Mouse (Mus musculus): Measurements from ENCODE around the gene Rai2. TPM values are rescaled to one million over a fixed set of nuclear protein-coding genes. Genes with fewer than 3 reads are reported as not detected.
"Not testable (repeated sequence)": the region's sequence is repeated elsewhere in the genome, so short reads cannot be mapped to it uniquely, and the experiment has no call there.

The Rai2 gene
- polyA plus RNA-seq, 1 experiment from 2014 or later: 2.4 TPM

DNA sequence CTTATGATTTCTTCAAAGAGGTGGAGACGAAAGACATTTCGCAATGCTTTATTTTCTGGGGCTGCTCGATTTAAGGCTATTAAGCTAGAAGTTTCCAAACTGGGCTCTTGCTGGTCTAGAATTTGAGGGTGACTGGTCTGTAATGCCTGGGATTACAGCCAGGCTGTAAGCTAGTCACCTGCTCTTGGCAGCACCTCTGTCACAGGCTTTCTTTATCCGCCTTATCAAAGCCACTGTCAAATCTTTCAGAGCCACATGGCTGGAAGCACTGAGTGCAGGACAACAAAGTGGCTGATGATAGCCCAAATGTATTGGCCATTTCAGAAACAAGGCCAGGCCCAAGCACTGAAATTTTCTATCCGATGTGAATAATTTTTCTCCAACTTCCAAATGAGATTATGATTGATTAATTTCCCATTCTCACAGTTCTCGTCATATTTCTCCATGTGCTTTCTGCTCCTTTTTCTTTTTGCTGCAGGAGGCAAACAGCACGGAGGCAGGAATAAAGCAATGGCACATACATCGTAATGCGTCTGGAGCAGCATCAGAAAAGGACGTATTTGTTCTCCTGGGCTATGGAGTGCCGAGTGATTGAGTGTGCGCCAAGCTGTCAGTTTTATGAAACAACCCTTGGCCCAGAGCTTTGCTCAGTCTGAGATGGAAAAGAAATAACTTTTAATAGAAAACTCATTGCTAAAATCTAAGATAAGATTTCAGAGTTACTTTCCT, 16.9 kb downstream of the Rai2 start:
- Histone ChIP-seq H3K9ac (no peak overlapping the region), H3K27me3 (peaks cover 20% of the 10 kb centered on the region), H3K4me2 (no peak overlapping the region), H3K4me3 (no peak overlapping the region), H3K27ac (no peak overlapping the region), H3K9me3 (no peaks in the 10 kb centered on the region), H3K4me1 (0 out of 2 replicates have a peak, but pooled peaks cover 4% of the 10 kb centered on the region), H3K36me3 (no peaks in the 10 kb centered on the region)
- peak; percentile 69; the same call in 1 of the 2 replicates for ATAC-seq (ENCODE audit: borderline replicate concordance, extremely low read depth, low FRiP score, low TSS enrichment)
- 52% methylated on average over 12 of the region's 12 CpGs for WGBS

DNA sequence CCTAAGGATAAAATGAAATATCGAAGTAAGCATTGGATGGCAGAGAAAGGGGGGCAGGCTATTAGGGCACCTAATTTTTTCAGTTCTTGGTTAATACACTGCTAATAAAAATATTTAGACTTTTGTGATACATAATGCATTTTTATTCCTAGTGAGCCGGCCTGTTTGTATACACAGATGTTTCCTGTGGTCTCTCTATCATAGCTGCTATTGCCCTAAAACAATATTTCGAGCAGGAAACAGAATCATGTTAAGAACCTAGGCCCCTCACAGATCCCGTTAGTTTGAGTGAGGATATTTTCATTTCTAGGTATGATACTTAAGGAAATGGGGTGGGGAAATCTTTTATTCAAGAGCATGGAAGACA, 17.4 kb downstream of the Rai2 start:
- H3K9ac ChIP-seq: no peak overlapping the region
- H3K9me3 ChIP-seq: no peaks in the 10 kb centered on the region
- peaks cover 23% of the 10 kb centered on the region for H3K27me3 ChIP-seq
- no peak overlapping the region for H3K4me3 ChIP-seq
- H3K36me3 ChIP-seq: no peaks in the 10 kb centered on the region
- no peak for ATAC-seq (ENCODE audit: borderline replicate concordance, extremely low read depth, low FRiP score, low TSS enrichment)
- 33% methylated on average over 4 of the region's 4 CpGs for WGBS
- peak overlapping the region; percentile 8; the same call in 1 of the 2 replicates for H3K4me2 ChIP-seq
- no peak overlapping the region for H3K27ac ChIP-seq
- 0 out of 2 replicates have a peak, but pooled peaks cover 4% of the 10 kb centered on the region for H3K4me1 ChIP-seq

DNA sequence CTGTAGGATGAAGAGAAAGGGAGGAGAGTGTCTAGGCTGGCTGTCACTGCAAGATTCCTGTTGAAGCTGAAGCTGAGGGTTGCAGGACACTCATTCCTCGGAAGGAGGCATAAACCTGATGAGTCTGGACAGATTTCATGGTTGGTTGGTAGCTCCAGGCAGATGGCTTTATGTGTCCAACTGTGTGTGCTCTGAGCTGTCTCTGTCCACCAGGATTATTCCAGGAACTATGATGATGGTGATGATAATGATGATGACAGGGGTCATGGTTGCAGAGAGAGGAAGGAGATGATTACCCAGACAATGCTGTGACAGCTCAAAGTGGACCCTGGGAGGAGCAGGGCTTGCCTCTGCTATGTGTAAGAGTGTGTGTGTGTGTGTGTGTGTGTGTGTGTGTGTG, 22.5 kb downstream of the Rai2 start:
- Histone ChIP-seq H3K27me3 (peaks cover 27% of the 10 kb centered on the region; the same call in 1 of the 2 replicates), H3K36me3 (no peaks in the 10 kb centered on the region), H3K9ac (no peak overlapping the region), H3K4me3 (no peak overlapping the region), H3K4me1 (0 out of 2 replicates have a peak, but pooled peaks cover 4% of the 10 kb centered on the region), H3K27ac (no peak overlapping the region), H3K4me2 (no peak overlapping the region), H3K9me3 (no peaks in the 10 kb centered on the region)
- no peak for ATAC-seq (ENCODE audit: borderline replicate concordance, extremely low read depth, low FRiP score, low TSS enrichment)
- WGBS: 67% methylated on average over 1 of the region's 1 CpGs

DNA sequence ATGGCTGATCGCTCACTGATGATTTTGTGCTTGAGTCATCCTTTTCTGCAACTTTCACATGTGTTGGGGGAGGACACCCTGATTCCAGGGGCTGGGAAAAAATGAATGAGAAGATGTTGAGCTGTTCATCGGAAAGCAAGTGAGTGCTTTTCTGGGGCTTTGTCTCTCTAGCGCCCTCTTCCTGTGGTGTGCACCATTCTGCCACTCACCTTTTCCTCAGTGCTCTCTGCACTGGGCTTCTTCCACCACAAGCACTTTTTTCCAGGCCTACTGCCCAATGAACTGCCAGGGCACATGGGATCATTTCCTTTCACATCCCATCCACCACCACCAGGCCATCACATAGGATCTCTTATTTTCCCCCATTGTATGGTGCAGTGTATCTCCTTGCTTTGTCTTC, 26.2 kb downstream of the Rai2 start:
- Histone ChIP-seq H3K9me3 (no peaks in the 10 kb centered on the region), H3K27me3 (peaks cover 29% of the 10 kb centered on the region), H3K9ac (no peak overlapping the region), H3K4me1 (no peaks in the 10 kb centered on the region), H3K27ac (no peak overlapping the region), H3K4me3 (no peak overlapping the region), H3K4me2 (no peak overlapping the region), H3K36me3 (no peaks in the 10 kb centered on the region)
- ATAC-seq (ENCODE audit: borderline replicate concordance, extremely low read depth, low FRiP score, low TSS enrichment): no peak
- WGBS: 52% methylated on average over 3 of the region's 3 CpGs

DNA sequence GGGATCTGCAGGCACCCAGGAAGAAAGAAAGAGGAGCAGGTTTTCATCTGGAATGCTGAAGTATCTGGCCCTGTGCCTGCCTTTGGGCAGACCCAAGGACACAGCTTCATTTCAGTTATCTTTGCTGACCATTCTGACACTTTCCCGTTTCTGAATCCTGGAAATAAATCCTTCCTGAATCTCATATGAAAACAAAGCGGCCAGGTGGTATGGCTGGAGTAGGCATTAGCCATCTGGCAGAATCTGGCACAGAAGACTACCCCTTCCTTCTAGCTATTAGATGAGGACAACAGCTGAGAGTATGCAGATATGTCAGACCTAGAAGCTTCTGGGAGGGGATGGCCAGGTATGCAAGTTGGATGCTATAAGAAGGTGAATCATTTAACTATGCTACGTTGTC, 28.4 kb downstream of the Rai2 start:
- Histone ChIP-seq H3K4me3 (no peak overlapping the region), H3K36me3 (no peaks in the 10 kb centered on the region), H3K4me2 (no peak overlapping the region), H3K4me1 (no peaks in the 10 kb centered on the region), H3K9me3 (no peaks in the 10 kb centered on the region), H3K27ac (no peak overlapping the region), H3K27me3 (peaks cover 32% of the 10 kb centered on the region), H3K9ac (no peak overlapping the region)
- 76% methylated on average over 3 of the region's 3 CpGs for WGBS
- no peak for ATAC-seq (ENCODE audit: borderline replicate concordance, extremely low read depth, low FRiP score, low TSS enrichment)

DNA sequence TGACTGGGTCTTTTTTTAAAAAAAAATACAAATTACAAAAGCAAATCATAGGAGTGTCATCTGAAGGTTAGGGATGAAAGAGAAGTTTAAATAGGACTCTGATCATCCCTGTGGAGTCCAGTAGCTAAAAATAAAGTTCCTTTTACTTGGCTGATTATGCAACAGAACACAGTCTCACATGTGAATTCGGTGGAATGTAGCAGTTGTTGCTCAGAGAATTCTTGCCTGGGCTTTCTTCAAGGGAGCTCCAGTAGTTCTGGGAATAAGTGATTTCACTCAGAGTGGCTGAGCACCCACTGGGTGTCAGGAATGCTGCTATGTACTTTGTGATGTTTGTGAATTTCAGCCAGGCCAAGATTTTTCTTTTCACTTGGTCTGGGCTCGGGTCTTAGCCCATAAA, 30.5 kb downstream of the Rai2 start:
- no peak overlapping the region for H3K27ac ChIP-seq
- WGBS: 35% methylated on average over 2 of the region's 2 CpGs
- peaks cover 32% of the 10 kb centered on the region for H3K27me3 ChIP-seq
- H3K4me3 ChIP-seq: no peak overlapping the region
- no peak overlapping the region for H3K4me2 ChIP-seq
- no peaks in the 10 kb centered on the region for H3K36me3 ChIP-seq
- H3K9me3 ChIP-seq: no peaks in the 10 kb centered on the region
- no peak for ATAC-seq (ENCODE audit: borderline replicate concordance, extremely low read depth, low FRiP score, low TSS enrichment)
- H3K9ac ChIP-seq: no peak overlapping the region
- no peaks in the 10 kb centered on the region for H3K4me1 ChIP-seq

DNA sequence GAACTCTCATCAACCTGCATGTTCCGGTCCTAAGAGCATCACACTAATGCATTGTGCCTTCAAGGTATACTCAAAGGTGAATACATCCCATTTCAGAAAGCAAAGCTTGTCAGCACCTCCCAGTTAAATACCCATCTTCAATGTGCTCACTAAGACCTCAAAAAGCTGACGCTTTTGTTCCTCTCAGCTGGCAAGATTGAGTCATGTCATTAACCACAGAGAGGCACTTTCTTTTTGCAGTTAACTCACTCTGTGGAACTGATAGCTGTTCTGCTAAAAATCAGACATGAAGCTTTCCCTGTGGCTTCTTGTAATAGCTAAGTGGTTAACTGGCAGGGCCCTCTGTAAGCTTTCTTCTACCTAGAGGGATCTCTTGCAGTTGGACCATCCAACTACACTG, 36.6 kb downstream of the Rai2 start:
- H3K9me3 ChIP-seq: no peaks in the 10 kb centered on the region
- peaks cover 26% of the 10 kb centered on the region; the same call in 1 of the 2 replicates for H3K27me3 ChIP-seq
- no peaks in the 10 kb centered on the region for H3K4me1 ChIP-seq
- ATAC-seq (ENCODE audit: borderline replicate concordance, extremely low read depth, low FRiP score, low TSS enrichment): no peak
- no peak overlapping the region for H3K9ac ChIP-seq
- H3K27ac ChIP-seq: no peak overlapping the region
- no peak overlapping the region for H3K4me3 ChIP-seq
- H3K4me2 ChIP-seq: no peak overlapping the region
- no peaks in the 10 kb centered on the region for H3K36me3 ChIP-seq
- WGBS: 81% methylated on average over 2 of the region's 2 CpGs

DNA sequence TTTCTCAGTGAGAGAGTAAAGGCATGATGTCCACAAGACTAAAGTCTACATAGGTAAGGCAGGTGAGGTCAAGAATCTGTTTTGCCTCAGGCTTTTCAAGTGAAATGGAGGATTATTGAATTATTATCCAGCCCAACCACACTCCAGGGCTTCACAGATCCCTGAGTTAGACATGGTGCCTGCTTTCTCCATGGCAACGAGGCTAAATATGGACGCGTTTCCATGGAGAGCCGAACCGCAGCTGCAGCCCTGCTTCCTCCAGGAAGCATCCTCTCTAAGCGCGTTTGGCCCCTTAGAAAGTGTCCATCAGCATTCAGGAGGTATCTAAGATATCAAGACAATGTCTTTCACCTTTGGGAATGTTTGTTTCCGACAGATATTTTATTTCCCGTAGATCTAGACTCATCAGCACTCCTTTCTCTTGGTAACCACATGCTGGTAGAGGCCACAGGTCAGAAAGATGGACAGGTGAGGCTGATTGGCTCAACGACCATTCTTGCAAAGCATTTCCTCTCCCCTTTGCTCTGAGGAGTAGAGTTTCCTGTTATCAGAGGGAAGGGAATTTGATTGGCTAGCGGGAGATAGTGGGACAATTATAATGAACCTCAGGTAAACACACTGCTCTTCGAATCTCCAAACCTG, 59.6 kb downstream of the Rai2 start:
- no peaks in the 10 kb centered on the region for H3K36me3 ChIP-seq
- no peak for ATAC-seq (ENCODE audit: borderline replicate concordance, extremely low read depth, low FRiP score, low TSS enrichment)
- H3K27me3 ChIP-seq: peaks cover 7% of the 10 kb centered on the region; the same call in 1 of the 2 replicates
- H3K27ac ChIP-seq: no peak overlapping the region
- no peak overlapping the region for H3K9ac ChIP-seq
- H3K4me1 ChIP-seq: no peaks in the 10 kb centered on the region
- H3K9me3 ChIP-seq: no peaks in the 10 kb centered on the region
- H3K4me3 ChIP-seq: no peak overlapping the region
- WGBS: 73% methylated on average over 12 of the region's 12 CpGs
- no peak overlapping the region for H3K4me2 ChIP-seq

DNA sequence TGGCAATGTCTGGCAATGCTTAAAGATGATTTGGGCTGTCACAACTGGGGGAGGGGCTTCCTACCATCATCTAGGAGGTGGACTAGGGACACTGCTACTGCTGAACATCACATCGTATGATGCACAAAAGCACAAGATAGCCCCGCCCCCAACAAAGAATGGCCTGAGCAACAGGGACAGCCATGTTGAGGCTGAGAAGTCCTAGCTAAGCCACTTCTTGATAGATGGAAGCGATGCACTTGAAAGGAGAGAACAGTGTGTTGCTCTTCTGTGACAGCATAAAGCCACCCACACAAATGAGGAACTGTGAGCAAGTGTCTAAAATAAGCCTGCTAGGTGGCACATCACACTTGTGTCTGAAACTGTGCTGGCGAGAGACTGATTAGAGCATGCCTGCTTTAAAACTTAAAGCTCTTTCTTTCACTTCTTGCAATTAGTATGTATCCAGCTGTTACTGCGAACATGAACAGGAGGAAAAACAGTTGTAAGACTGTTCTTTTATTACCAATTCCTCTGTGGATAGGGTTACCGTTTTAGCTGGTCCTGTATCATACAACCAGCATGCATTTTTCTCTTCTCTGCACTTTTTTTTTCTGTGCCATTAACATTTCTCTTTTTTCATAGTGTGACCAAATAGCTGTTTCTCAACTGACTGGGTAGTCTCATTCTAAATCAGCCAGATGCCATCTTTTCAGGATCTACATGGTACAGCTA, 63.6 kb downstream of the Rai2 start:
- Histone ChIP-seq H3K27ac (no peak overlapping the region), H3K27me3 (peaks cover 11% of the 10 kb centered on the region; the same call in 1 of the 2 replicates), H3K4me2 (no peak overlapping the region), H3K9me3 (no peaks in the 10 kb centered on the region), H3K9ac (no peak overlapping the region), H3K4me1 (no peaks in the 10 kb centered on the region), H3K36me3 (no peaks in the 10 kb centered on the region), H3K4me3 (no peak overlapping the region)
- WGBS: 82% methylated on average over 6 of the region's 6 CpGs
- no peak for ATAC-seq (ENCODE audit: borderline replicate concordance, extremely low read depth, low FRiP score, low TSS enrichment)

DNA sequence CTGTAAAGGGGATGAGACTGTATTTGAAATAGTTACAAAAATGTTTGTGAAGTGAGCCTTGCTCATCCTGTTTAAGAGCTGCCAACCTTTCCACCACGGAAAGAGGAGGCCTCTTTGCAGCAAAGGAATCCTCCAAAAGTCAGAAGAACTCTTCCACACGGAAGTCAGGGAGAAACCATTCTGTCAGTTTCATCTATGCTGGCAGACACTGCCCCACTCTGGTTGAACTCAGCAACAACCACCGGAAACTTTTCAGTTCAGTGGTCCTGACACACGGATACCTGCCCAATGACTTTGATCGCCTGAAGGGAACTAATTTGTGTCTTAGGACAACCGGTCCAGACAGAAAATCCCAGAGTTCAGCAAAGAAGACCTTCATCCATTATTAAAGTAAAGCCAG, 73.3 kb downstream of the Rai2 start:
- WGBS: 32% methylated on average over 6 of the region's 6 CpGs
- Histone ChIP-seq H3K4me1 (no peaks in the 10 kb centered on the region), H3K9ac (no peak overlapping the region), H3K36me3 (no peaks in the 10 kb centered on the region), H3K27me3 (peaks cover 4% of the 10 kb centered on the region), H3K4me3 (no peak overlapping the region), H3K27ac (no peak overlapping the region), H3K4me2 (no peak overlapping the region), H3K9me3 (no peaks in the 10 kb centered on the region)
- no peak for ATAC-seq (ENCODE audit: borderline replicate concordance, extremely low read depth, low FRiP score, low TSS enrichment)

DNA sequence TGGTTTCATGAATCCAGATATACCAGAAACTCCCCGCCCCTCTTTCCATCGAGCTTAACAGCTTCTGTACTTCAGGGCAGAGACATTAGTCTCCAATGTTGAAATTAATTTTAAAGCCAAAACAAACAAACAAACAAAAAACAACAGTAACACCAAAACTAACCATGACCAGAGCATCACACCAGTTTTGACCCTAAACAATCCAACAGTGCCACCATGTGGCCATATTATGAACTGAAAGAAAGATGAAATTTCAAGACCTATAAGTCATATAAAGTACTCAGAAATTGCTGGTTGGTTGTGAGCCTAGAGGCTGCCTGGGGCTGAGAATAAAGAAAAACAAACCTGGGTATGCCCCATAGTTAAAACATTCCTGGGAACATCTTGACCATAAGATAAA, 109.3 kb downstream of the Rai2 start:
- not testable (repeated sequence) for H3K4me1 ChIP-seq; H3K9ac ChIP-seq; H3K4me3 ChIP-seq; H3K4me2 ChIP-seq; H3K36me3 ChIP-seq; H3K27ac ChIP-seq; H3K27me3 ChIP-seq; ATAC-seq (ENCODE audit: borderline replicate concordance, extremely low read depth, low FRiP score, low TSS enrichment); H3K9me3 ChIP-seq
- WGBS: 14% methylated on average over 2 of the region's 2 CpGs
